Mouse (Mus musculus) kidney, embryonic 16.5 days (tissue): ENCODE results near the gene Fut1. TPM values are rescaled to one million over a fixed set of nuclear protein-coding genes. Genes with fewer than 3 reads are reported as not detected.
A peak's percentile ranks its signal among the peaks of the same experiment; 100 is the strongest.

ENCODE experiments used
- ATAC-seq: fragments of 200-750 bp; cut with Nextera tagmentation; 2 replicates; pipeline ENCODE4 v1.8.0; 2017; ENCODE audit warnings: moderate TSS enrichment; ENCODE audit not compliant: low FRiP score, low TSS enrichment
- H3K27ac ChIP-seq: fragments of 300-500 bp; sonication (generic); 2 replicates; pipeline ENCODE4 v1.5.1; 2014; ENCODE audit warnings: low read length
- H3K27me3 ChIP-seq: fragments of 300-500 bp; sonication (generic); 2 replicates; pipeline ENCODE4 v1.6.1; 2014; ENCODE audit warnings: low read length, control low read depth, mixed read lengths; ENCODE audit not compliant: insufficient read depth
- H3K36me3 ChIP-seq: fragments of 300-500 bp; sonication (generic); 2 replicates; pipeline ENCODE4 v1.6.1; 2014; ENCODE audit warnings: low read length, control low read depth, mixed read lengths; ENCODE audit not compliant: insufficient read depth
- H3K4me1 ChIP-seq: fragments of 300-500 bp; sonication (generic); 2 replicates; pipeline ENCODE4 v1.6.1; 2014; ENCODE audit warnings: low read length, control low read depth, mixed read lengths; ENCODE audit not compliant: insufficient read depth
- H3K4me2 ChIP-seq: fragments of 300-500 bp; sonication (generic); replicated peaks from 2 replicates; pipeline ENCODE4 v1.6.1; 2014; ENCODE audit warnings: low read depth, low read length
- H3K4me3 ChIP-seq: fragments of 300-500 bp; sonication (generic); 2 replicates; pipeline ENCODE4 v1.5.1; 2014; ENCODE audit warnings: mild to moderate bottlenecking, low read length
- H3K9ac ChIP-seq: fragments of 300-500 bp; sonication (generic); replicated peaks from 2 replicates; pipeline ENCODE4 v1.6.1; 2014; ENCODE audit warnings: low read length
- H3K9me3 ChIP-seq: fragments of 300-500 bp; sonication (generic); 2 replicates; pipeline ENCODE4 v1.6.1; 2016; ENCODE audit warnings: low read length, control low read depth
- WGBS: fragments of 180-500 bp; shearing (Covaris S2); extraction: QIAGEN DNeasy Blood & Tissue Kit; methylation state at CpG from one replicate; pipeline ENCODE4 v1.1.7; 2014; 5-methylcytosine and 5-hydroxymethylcytosine counted together
- polyA plus RNA-seq: library from polyadenylated mRNA; unstranded; fragments of >200 nt; fragmentation: Nextera tagmentation; extraction: Ambion mirVana; gene quantifications from 2 replicates; pipeline ENCODE4 v1.2.1, GENCODE M21; 2015

Fut1 gene
- polyA plus RNA-seq, 1 experiment from 2014 or later, result 0.27 TPM

DNA sequence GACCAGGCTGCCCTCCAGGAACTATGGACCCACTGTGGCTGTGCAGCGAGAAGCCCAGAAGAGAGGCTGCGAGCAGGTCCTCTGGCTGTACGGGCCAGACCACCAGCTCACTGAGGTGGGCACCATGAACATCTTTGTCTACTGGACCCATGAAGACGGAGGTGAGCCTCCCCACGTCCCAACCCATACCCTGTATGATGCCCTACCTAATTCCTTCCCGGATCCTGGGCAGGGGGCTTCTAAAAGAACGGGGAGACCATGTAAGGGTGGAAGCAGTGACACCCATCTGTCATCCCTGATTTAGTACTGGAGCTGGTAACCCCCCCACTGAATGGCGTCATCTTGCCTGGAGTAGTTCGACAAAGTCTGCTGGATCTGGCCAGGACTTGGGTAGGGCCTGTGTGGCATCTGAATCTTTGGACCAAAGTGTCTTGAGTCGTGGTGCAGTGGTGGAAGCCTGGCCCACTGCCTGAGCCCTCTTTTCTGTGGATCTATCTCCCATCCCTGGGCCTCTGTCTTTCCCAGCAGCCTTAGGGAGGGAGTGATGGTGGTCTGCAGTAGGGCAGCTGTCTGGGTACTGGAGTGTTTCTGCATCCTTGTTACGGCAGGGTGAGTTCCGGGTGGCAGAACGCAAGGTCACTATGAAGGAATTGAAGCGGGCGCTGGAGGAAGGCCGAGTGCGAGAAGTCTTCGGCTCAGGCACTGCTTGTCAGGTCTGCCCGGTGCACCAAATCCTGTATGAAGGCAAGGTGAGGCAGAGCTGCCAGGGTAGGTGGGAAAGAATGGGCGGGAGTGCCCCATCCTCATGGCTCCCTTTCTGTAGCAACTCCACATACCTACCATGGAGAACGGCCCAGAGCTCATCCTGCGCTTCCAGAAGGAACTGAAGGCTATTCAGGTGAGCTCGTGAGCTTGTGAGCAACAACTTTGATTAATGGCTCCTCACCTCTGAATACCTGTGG, 29.2 kb upstream of the Fut1 start:
- H3K4me1 ChIP-seq, result 0 out of 2 replicates have a peak, but pooled peaks cover 3% of the 10 kb centered on the region
- H3K9me3 ChIP-seq, result no peaks in the 10 kb centered on the region
- no peaks in the 10 kb centered on the region for H3K27me3 ChIP-seq
- H3K4me3 ChIP-seq, result no peak overlapping the region
- H3K36me3 ChIP-seq, result peaks cover 25% of the 10 kb centered on the region
- no peak overlapping the region for H3K9ac ChIP-seq
- H3K4me2 ChIP-seq, result no peak overlapping the region
- ATAC-seq, result no peak
- WGBS, result 84% methylated on average over 23 of the region's 23 CpGs
- no peak overlapping the region for H3K27ac ChIP-seq

DNA sequence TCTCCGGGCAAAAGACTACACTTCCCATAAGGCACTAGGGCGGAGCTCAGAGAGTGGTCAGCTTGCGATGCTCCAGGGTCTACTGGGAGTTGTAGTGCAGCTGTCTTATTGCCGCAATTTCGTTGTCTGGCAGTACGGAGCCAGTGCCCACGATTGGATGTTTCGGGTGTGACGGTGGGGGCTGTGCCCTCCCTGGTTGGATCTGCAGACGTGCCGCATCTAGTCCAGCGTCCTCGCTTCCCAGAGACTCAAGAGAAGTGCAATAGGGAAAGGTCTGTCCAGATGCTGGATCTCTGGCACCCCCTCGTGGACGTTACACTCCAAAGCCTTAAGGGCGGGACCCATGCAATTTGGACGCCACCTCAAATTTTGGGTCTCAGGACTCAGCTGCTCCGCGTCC, 27.9 kb upstream of the Fut1 start:
- H3K4me3 ChIP-seq, result peak overlapping the region; percentile 37
- H3K9ac ChIP-seq, result peak overlapping the region; percentile 46
- H3K9me3 ChIP-seq, result no peaks in the 10 kb centered on the region
- no peak overlapping the region for H3K27ac ChIP-seq
- peaks cover 23% of the 10 kb centered on the region for H3K36me3 ChIP-seq
- peak overlapping the region; percentile 56 for H3K4me2 ChIP-seq
- 2% methylated on average over 19 of the region's 19 CpGs for WGBS
- H3K4me1 ChIP-seq, result 0 out of 2 replicates have a peak, but pooled peaks cover 3% of the 10 kb centered on the region
- ATAC-seq, result peak; percentile 98
- H3K27me3 ChIP-seq, result no peaks in the 10 kb centered on the region

GRCm38 (mm10) chr7:45589898-45590297, 27.2 kb upstream of the Fut1 start:
- Histone ChIP-seq H3K9ac (peak overlapping the region; percentile 46; the same call in 1 of the 2 replicates), H3K27me3 (no peaks in the 10 kb centered on the region), H3K4me3 (no peak overlapping the region), H3K27ac (no peak overlapping the region), H3K9me3 (no peaks in the 10 kb centered on the region), H3K4me2 (no peak overlapping the region), H3K36me3 (peaks cover 15% of the 10 kb centered on the region), H3K4me1 (0 out of 2 replicates have a peak, but pooled peaks cover 3% of the 10 kb centered on the region)
- no peak for ATAC-seq
- 94% methylated on average over 5 of the region's 5 CpGs for WGBS

- Histone ChIP-seq H3K9ac (no peak overlapping the region), H3K4me1 (0 out of 2 replicates have a peak, but pooled peaks cover 3% of the 10 kb centered on the region), H3K4me3 (no peak overlapping the region), H3K9me3 (no peaks in the 10 kb centered on the region), H3K4me2 (no peak overlapping the region), H3K27me3 (no peaks in the 10 kb centered on the region), H3K27ac (no peak overlapping the region), H3K36me3 (peaks cover 7% of the 10 kb centered on the region; the same call in 1 of the 2 replicates)
- WGBS, result 62% methylated on average over 3 of the region's 3 CpGs
- ATAC-seq, result no peak
Observed at GRCm38 (mm10) chr7:45590874-45591273, 26.2 kb upstream of the Fut1 start.

DNA sequence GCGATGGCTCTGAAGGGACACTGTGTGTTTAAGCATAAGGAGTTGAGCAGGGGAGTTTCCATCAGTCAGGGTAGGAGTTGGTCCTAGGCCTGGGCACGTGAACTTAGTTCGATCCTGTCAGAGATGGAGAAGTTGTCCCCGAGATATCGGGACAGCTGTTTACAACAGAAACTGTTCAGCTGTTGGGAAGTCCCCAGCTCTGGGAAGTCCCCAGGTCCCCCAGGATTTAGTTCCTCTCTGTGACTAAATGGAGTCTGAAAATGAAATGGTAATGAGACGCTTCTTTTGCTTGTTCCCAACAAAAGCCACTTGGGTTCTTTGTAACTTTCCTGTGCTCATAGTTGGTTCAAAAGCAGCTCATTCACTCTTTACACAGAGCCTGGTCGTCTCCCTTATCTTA, 25.2 kb upstream of the Fut1 start:
- Histone ChIP-seq H3K36me3 (0 out of 2 replicates have a peak, but pooled peaks cover 2% of the 10 kb centered on the region), H3K9ac (no peak overlapping the region), H3K9me3 (no peaks in the 10 kb centered on the region), H3K4me1 (0 out of 2 replicates have a peak, but pooled peaks cover 3% of the 10 kb centered on the region), H3K4me3 (no peak overlapping the region), H3K27me3 (no peaks in the 10 kb centered on the region), H3K4me2 (no peak overlapping the region), H3K27ac (0 out of 2 replicates have a peak overlapping the region, but pooled peaks have one; percentile 3)
- 74% methylated on average over 7 of the region's 7 CpGs for WGBS
- no peak for ATAC-seq

GRCm38 (mm10) chr7:45593118-45593815, 23.8 kb upstream of the Fut1 start:
- no peak for ATAC-seq
- Histone ChIP-seq H3K4me1 (0 out of 2 replicates have a peak, but pooled peaks cover 3% of the 10 kb centered on the region), H3K4me2 (no peak overlapping the region), H3K9ac (no peak overlapping the region), H3K4me3 (no peak overlapping the region), H3K36me3 (no peaks in the 10 kb centered on the region), H3K27ac (no peak overlapping the region), H3K9me3 (no peaks in the 10 kb centered on the region), H3K27me3 (no peaks in the 10 kb centered on the region)
- 17% methylated on average over 10 of the region's 10 CpGs for WGBS

GRCm38 (mm10) chr7:45595176-45595575, 21.9 kb upstream of the Fut1 start:
- no peaks in the 10 kb centered on the region for H3K36me3 ChIP-seq
- 80% methylated on average over 4 of the region's 4 CpGs for WGBS
- H3K27ac ChIP-seq, result no peak overlapping the region
- H3K9ac ChIP-seq, result no peak overlapping the region
- no peak for ATAC-seq
- H3K9me3 ChIP-seq, result no peaks in the 10 kb centered on the region
- no peak overlapping the region for H3K4me3 ChIP-seq
- H3K27me3 ChIP-seq, result no peaks in the 10 kb centered on the region
- no peak overlapping the region for H3K4me2 ChIP-seq
- H3K4me1 ChIP-seq, result no peaks in the 10 kb centered on the region

DNA sequence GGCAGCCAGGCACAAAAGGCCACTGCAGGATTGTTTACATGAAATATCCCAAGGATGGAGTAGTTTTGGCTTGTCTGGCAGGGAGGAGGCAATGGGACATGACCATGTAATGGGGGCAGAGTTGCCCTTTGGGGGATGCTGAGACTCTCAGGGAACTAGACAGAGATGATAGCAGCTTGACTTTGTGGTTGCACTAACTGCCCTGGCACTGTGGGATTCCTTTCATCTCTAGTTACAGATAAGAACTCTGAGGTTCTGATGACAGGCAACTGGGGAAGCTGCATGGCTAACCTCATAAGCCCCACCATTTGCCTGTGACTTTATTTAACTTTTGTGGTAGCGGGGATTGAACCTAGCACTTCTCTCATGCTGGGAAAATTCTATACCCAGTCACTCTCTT, 21.0 kb upstream of the Fut1 start:
- Histone ChIP-seq H3K27me3 (no peaks in the 10 kb centered on the region), H3K9me3 (no peaks in the 10 kb centered on the region), H3K4me2 (no peak overlapping the region), H3K4me1 (no peaks in the 10 kb centered on the region), H3K27ac (no peak overlapping the region), H3K4me3 (no peak overlapping the region), H3K36me3 (no peaks in the 10 kb centered on the region), H3K9ac (no peak overlapping the region)
- 82% methylated on average over 1 of the region's 1 CpGs for WGBS
- ATAC-seq, result no peak

GRCm38 (mm10) chr7:45597013-45597412, 20.1 kb upstream of the Fut1 start:
- H3K36me3 ChIP-seq, result no peaks in the 10 kb centered on the region
- H3K27ac ChIP-seq, result no peak overlapping the region
- H3K27me3 ChIP-seq, result no peaks in the 10 kb centered on the region
- ATAC-seq, result no peak
- no peak overlapping the region for H3K4me3 ChIP-seq
- 85% methylated on average over 5 of the region's 5 CpGs for WGBS
- H3K9me3 ChIP-seq, result no peaks in the 10 kb centered on the region
- H3K4me1 ChIP-seq, result no peaks in the 10 kb centered on the region
- H3K4me2 ChIP-seq, result no peak overlapping the region
- H3K9ac ChIP-seq, result no peak overlapping the region
